Mouse (Mus musculus) spleen, adult 2 months (tissue): ENCODE measurements around the gene Xpnpep2.

Source experiments
- CTCF ChIP-seq: fragments of 200-500 bp; IDR thresholded peaks from 2 replicates; pipeline ENCODE4 v1.5.1; 2011; ENCODE audit warnings: mild to moderate bottlenecking, inconsistent platforms; ENCODE audit not compliant: insufficient read depth, insufficient read length, insufficient replicate concordance; ENCODE audit errors: extremely low read depth
- POLR2A ChIP-seq: fragments of 200-500 bp; IDR thresholded peaks from 2 replicates; pipeline ENCODE4 v1.6.1; 2011; ENCODE audit warnings: low read depth, low read length, inconsistent platforms

GRCm38 (mm10) chrX:48104736-48105441 lies 3.6 kb upstream of the Xpnpep2 start:
- no peak for TF ChIP-seq POLR2A
- no peak for TF ChIP-seq CTCF
